Mouse (Mus musculus) C2C12 (cell line): ENCODE results near the gene Mcfd2. TPM values are rescaled to one million over a fixed set of nuclear protein-coding genes. Genes with fewer than 3 reads are reported as not detected.

Experiments
- H3K27me3 ChIP-seq: one replicate; pipeline ENCODE4 v1.6.1; 2011; ENCODE audit not compliant: control insufficient read depth, insufficient read depth, insufficient read length
- H3K36me3 ChIP-seq: one replicate; pipeline ENCODE4 v1.6.1; 2011; ENCODE audit not compliant: control insufficient read depth, insufficient read depth
- H3K4me3 ChIP-seq: one replicate; pipeline ENCODE4 v1.5.1; 2011; ENCODE audit warnings: mild to moderate bottlenecking, control low read depth; ENCODE audit not compliant: poor library complexity, insufficient read depth, severe bottlenecking
- H3K79me2 ChIP-seq: one replicate; pipeline ENCODE4 v1.6.1; 2011; ENCODE audit not compliant: control insufficient read depth, insufficient read depth
- H3K79me3 ChIP-seq: one replicate; pipeline ENCODE4 v1.6.1; 2011; ENCODE audit warnings: low read depth, control low read depth
- H3ac ChIP-seq: one replicate; pipeline ENCODE3; 2011; ENCODE audit warnings: low read depth; ENCODE audit not compliant: control insufficient read depth, insufficient read length
- CEBPB ChIP-seq: IDR thresholded peaks from one replicate; pipeline ENCODE4 v1.6.1; 2011; ENCODE audit warnings: low read depth, mild to moderate bottlenecking, control low read depth, moderate library complexity
- CTCF ChIP-seq: IDR thresholded peaks from one replicate; pipeline ENCODE4 v1.5.1; 2011; ENCODE audit not compliant: control insufficient read depth, insufficient read depth, insufficient read length
- FOSL1 ChIP-seq: IDR thresholded peaks from one replicate; pipeline ENCODE4 v1.8.0; 2011; ENCODE audit warnings: mild to moderate bottlenecking, low read length; ENCODE audit not compliant: poor library complexity, insufficient read depth, severe bottlenecking
- MAX ChIP-seq: IDR thresholded peaks from one replicate; pipeline ENCODE4 v1.6.1; 2011; ENCODE audit warnings: mild to moderate bottlenecking, control low read depth
- MYOD1 ChIP-seq: IDR thresholded peaks from one replicate; pipeline ENCODE4 v1.6.1; 2011; ENCODE audit warnings: low read depth; ENCODE audit not compliant: control insufficient read depth, insufficient read length
- MYOG ChIP-seq: IDR thresholded peaks from one replicate; pipeline ENCODE4 v1.6.1; 2011; ENCODE audit not compliant: control insufficient read depth, insufficient read length; ENCODE audit errors: extremely low read depth
- USF1 ChIP-seq: IDR thresholded peaks from one replicate; pipeline ENCODE4 v1.6.1; 2011; ENCODE audit warnings: low read depth, mild to moderate bottlenecking, control low read depth, moderate library complexity
- polyA plus RNA-seq: library from polyadenylated mRNA; unstranded; fragments of >200 nt; fragmentation: generic; extraction: Trizol; gene quantifications from one replicate; pipeline ENCODE4 v1.2.1, GENCODE M21; 2012; ENCODE audit warnings: missing spikeins

Mcfd2 gene
- polyA plus RNA-seq, 1 experiment = 43.1 TPM

DNA sequence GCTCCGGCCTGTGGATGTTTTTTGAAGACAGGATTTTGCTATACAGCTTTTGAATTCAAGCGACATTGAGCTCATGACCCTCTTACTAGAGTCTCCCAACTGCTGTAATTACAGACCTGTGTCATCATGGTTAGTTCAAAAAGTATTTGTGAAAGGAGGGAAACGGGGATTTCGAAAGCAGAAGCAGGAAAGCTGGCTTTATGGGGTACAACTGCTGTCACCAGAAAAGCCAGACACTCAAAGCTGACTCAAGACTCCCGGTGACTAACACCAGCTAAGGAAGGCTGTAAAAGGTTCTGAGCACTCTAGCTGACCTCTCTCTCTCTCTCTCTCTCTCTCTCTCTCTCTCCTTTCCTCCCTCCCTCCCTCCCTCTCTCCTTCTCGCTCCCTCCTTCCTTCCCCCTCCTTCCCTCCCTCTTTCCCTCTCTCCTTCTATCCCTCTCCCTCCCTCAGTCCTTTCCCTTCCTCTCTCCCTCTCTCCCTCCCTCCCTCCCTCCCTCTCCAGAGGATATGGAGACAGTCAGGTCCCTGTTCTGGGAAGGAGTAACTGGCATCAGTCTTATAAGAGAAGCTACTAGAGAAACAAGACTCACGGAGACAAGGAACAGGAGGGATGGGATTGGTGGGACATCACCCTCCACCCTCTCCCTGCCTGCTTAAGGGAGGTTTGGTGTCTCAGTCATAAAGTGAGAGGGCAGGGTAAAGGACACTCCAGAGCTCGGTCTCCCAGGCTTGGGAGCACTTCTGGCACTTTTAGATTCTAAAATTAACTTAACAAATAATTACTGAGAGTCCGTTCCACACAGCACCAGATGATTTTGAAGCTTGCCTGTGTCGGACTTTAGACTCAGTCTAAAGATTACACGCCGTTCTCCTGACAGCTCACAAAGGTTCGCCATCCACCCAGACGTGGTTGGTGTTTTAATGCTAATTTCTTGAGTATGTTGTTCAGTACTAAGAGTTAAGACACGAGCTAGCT, 9.9 kb upstream of the Mcfd2 start:
- Histone ChIP-seq H3K79me3 (no peaks in the 10 kb centered on the region), H3K27me3 (no peaks in the 10 kb centered on the region), H3K36me3 (no peaks in the 10 kb centered on the region), H3K79me2 (no peaks in the 10 kb centered on the region), H3ac (no peak overlapping the region), H3K4me3 (no peak overlapping the region)
- TF ChIP-seq FOSL1 = no peak
- TF ChIP-seq MYOG = no peak
- TF ChIP-seq CEBPB = peak; percentile 22
- no peak for TF ChIP-seq MYOD1

DNA sequence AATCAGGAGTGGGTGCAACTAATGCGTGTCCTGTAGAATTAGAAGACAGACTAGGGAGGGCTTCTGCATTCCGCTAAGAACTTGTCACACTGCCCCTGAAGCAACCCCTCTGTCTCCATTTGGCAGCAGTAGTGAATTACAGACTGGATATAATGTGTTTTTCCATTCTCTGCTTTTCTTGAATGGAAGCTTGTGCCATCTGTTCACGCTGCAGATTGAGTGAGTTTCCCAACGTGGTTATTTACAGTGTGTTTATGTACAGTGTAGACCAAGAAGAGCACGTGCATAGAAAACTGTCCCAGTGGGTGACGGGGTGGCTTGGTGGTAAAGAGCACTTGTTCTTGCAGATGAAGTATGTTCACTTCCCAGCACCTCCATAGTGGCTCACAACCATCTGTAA, 3.7 kb upstream of the Mcfd2 start:
- H3K27me3 ChIP-seq = no peaks in the 10 kb centered on the region
- peaks cover 12% of the 10 kb centered on the region for H3K79me2 ChIP-seq
- TF ChIP-seq MAX = no peak
- no peak for TF ChIP-seq FOSL1
- H3K4me3 ChIP-seq = no peak overlapping the region
- no peaks in the 10 kb centered on the region for H3K36me3 ChIP-seq
- no peak overlapping the region for H3ac ChIP-seq
- peaks cover 7% of the 10 kb centered on the region for H3K79me3 ChIP-seq

DNA sequence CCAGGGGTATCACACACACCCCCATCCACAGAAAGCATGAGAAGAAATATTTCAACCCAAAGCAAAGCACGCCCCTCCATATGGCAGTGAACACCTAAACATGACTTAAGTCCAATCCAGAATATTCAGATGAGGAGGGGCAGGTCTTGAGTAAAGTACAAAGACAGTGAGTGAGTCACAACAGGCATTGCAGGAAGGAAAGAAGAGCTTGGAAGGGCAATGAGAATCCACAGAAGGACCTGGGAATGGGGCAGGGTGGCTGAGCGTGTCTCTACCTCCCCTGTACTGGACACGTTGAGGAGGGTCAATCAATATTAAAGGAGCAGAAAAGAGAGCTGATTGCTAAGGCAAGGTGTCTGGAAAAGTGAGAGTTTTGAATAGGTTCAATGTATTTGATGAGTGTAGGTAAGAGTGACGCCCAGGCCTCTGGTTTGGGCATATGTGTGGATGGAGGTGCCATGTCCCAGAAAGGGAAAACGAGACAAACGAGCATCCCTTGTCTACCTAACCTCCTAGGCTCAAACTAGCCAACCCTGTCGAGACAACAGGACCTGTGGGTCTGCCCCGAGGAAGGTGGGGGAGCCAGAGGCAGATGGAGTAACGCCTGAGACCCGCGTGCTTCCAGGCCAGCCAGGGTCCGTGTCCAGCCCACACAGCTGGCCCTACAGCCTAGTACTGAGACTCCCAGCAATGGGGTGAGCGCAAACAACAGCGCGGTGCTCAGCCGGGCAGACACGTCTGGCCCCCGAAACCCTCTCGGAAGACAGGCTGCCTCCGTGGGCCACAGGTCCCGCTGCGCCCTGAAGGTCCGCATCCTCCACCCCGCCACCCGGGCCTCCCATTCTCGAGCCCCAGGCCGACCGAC, 576 bp downstream of the Mcfd2 start:
- peak overlapping the region; percentile 72 for H3K4me3 ChIP-seq
- H3K36me3 ChIP-seq = no peaks in the 10 kb centered on the region
- TF ChIP-seq CEBPB = no peak
- no peak for TF ChIP-seq MYOG
- no peak for TF ChIP-seq FOSL1
- TF ChIP-seq CTCF = no peak
- no peak for TF ChIP-seq MYOD1
- peak overlapping the region; percentile 88 for H3ac ChIP-seq
- peaks cover 20% of the 10 kb centered on the region for H3K79me3 ChIP-seq
- no peaks in the 10 kb centered on the region for H3K27me3 ChIP-seq
- peaks cover 51% of the 10 kb centered on the region for H3K79me2 ChIP-seq

DNA sequence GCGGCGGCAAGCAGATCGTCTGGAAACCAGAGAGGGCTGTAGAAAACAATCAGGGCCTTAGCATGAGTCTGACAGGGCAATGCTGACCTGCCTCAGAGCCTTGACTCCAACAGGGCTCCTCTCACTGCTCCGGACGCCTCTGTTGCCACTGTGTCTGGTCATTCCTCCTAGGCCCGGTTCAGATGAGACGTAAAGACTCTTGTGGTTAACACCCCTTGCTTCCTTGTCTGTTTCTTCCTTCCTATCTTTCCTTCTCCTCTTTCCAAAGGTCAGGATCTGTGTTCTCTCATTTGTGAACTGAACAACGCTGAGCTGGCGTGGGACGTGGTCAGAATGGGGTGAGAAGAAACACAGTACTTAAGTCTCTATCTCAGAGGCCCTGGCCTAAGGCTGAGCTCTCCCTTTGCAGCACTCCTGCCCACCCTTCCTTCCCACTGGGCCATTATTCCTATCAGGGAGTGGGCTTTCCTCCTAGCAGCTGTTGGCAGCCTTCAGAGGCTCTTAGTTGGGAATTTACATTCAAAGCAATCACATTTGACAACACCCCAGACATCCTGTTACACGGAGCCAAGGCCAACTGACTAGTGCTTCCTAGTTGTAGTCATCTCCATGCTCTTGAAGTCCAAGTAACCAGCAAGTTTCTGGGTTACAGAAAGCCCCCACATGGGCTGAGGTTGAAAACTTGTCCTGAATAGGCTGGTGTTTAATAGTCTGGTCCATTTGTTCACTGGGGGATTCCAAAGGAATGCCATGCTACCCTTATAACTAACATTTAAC, 1.5 kb downstream of the Mcfd2 start:
- Histone ChIP-seq H3K27me3 (no peaks in the 10 kb centered on the region), H3K4me3 (no peak overlapping the region), H3K79me2 (peaks cover 53% of the 10 kb centered on the region), H3ac (no peak overlapping the region), H3K36me3 (no peaks in the 10 kb centered on the region), H3K79me3 (peaks cover 20% of the 10 kb centered on the region)
- TF ChIP-seq FOSL1 (no peak), MAX (no peak), MYOG (no peak), USF1 (no peak), MYOD1 (no peak), CTCF (no peak), CEBPB (no peak)

DNA sequence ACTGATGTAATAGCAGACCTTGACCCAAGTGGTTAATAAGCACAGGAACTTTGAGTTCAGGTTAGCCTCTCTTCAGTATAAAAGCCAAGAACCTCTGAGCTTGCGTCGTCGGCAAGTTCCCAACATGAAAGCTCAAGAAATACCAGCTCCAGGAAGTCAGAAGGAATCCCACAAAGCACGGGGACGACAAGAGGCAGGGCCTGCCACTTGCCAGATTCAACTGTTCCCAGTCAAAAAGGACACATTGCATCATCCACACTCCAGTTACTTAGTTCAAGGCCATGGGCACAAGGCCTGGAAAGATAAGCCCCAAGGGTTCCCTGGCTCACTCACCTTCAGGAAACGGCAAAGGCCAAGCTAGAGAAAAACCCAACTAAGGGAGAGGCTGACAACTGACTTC, 2.3 kb downstream of the Mcfd2 start:
- Histone ChIP-seq H3ac (no peak overlapping the region), H3K36me3 (peaks cover 4% of the 10 kb centered on the region), H3K27me3 (no peaks in the 10 kb centered on the region), H3K4me3 (no peak overlapping the region), H3K79me3 (peaks cover 20% of the 10 kb centered on the region), H3K79me2 (peaks cover 53% of the 10 kb centered on the region)
- TF ChIP-seq USF1 = no peak
- TF ChIP-seq FOSL1 = no peak
- TF ChIP-seq CTCF = no peak
- no peak for TF ChIP-seq CEBPB
- no peak for TF ChIP-seq MYOG
- no peak for TF ChIP-seq MAX
- TF ChIP-seq MYOD1 = no peak
